Mouse (Mus musculus) erythroblast, embryonic 14.5 days (primary cell): ENCODE measurements at regions not wholly inside any gene's neighbourhood (a gene's known extent, or its start where the extent isn't known, plus 50 kb on each side); places are given as distances from the start of the nearest gene placed in this dataset.

Source experiments
- H3K27me3 ChIP-seq: 2 replicates; pipeline ENCODE4 v1.6.1; 2012; ENCODE audit warnings: inconsistent platforms; ENCODE audit not compliant: control insufficient read depth
- H3K36me3 ChIP-seq: 2 replicates; pipeline ENCODE4 v1.6.1; 2012; ENCODE audit warnings: mild to moderate bottlenecking, inconsistent platforms; ENCODE audit not compliant: control insufficient read depth
- H3K4me1 ChIP-seq: 2 replicates; pipeline ENCODE4 v1.6.1; 2012; ENCODE audit warnings: inconsistent platforms; ENCODE audit not compliant: control insufficient read depth
- H3K4me3 ChIP-seq: replicated peaks from 2 replicates; pipeline ENCODE3; 2012; ENCODE audit warnings: moderate library complexity, mild to moderate bottlenecking, inconsistent platforms
- H3K9me3 ChIP-seq: 2 replicates; pipeline ENCODE4 v1.6.1; 2012; ENCODE audit warnings: low read length, inconsistent platforms, mixed read lengths; ENCODE audit not compliant: control insufficient read depth
- GATA1 ChIP-seq: IDR thresholded peaks from 2 replicates; pipeline ENCODE4 v1.6.1; 2012; ENCODE audit warnings: low read length, inconsistent platforms, mixed read lengths
- TAL1 ChIP-seq: IDR thresholded peaks from 3 replicates; pipeline ENCODE4 v1.6.1; 2012; ENCODE audit warnings: low read length, inconsistent platforms, mixed read lengths

GRCm38 (mm10) chr10:12175141-12175540 is 694.0 kb downstream of the Utrn start:
- no peaks in the 10 kb centered on the region for H3K4me1 ChIP-seq
- TF ChIP-seq TAL1 (no peak), GATA1 (no peak)

GRCm38 (mm10) chr10:12177482-12177881 is 691.7 kb downstream of the Utrn start:
- TF ChIP-seq TAL1: no peak
- no peak for TF ChIP-seq GATA1
- Histone ChIP-seq H3K9me3 (no peaks in the 10 kb centered on the region), H3K4me1 (no peaks in the 10 kb centered on the region), H3K36me3 (no peaks in the 10 kb centered on the region), H3K4me3 (no peak overlapping the region), H3K27me3 (no peaks in the 10 kb centered on the region)

More at GRCm38 (mm10) chr10:12175141-12175540, 694.0 kb downstream of the Utrn start:
- Histone ChIP-seq H3K4me3 (no peak overlapping the region), H3K36me3 (no peaks in the 10 kb centered on the region), H3K9me3 (no peaks in the 10 kb centered on the region), H3K27me3 (no peaks in the 10 kb centered on the region)

- TF ChIP-seq GATA1: no peak
- no peak for TF ChIP-seq TAL1
- H3K4me3 ChIP-seq: no peak overlapping the region
- no peaks in the 10 kb centered on the region for H3K36me3 ChIP-seq
Measured at GRCm38 (mm10) chr10:12180965-12181364, 688.2 kb downstream of the Utrn start.

GRCm38 (mm10) chr10:12186918-12187639 is 682.1 kb downstream of the Utrn start:
- TF ChIP-seq TAL1: no peak
- TF ChIP-seq GATA1: no peak
- Histone ChIP-seq H3K4me3 (no peak overlapping the region), H3K36me3 (no peaks in the 10 kb centered on the region), H3K4me1 (no peaks in the 10 kb centered on the region), H3K27me3 (no peaks in the 10 kb centered on the region), H3K9me3 (no peaks in the 10 kb centered on the region)

More at GRCm38 (mm10) chr10:12180965-12181364, 688.2 kb downstream of the Utrn start:
- H3K4me1 ChIP-seq: no peaks in the 10 kb centered on the region
- no peaks in the 10 kb centered on the region for H3K27me3 ChIP-seq
- no peaks in the 10 kb centered on the region for H3K9me3 ChIP-seq

- TF ChIP-seq TAL1 (no peak), GATA1 (no peak)
- Histone ChIP-seq H3K9me3 (no peaks in the 10 kb centered on the region), H3K27me3 (no peaks in the 10 kb centered on the region), H3K36me3 (no peaks in the 10 kb centered on the region), H3K4me3 (no peak overlapping the region), H3K4me1 (no peaks in the 10 kb centered on the region)
Measured at GRCm38 (mm10) chr10:12187669-12188342, 681.4 kb downstream of the Utrn start.

GRCm38 (mm10) chr10:12190435-12190834 is 678.7 kb downstream of the Utrn start:
- no peaks in the 10 kb centered on the region for H3K36me3 ChIP-seq
- H3K4me1 ChIP-seq: no peaks in the 10 kb centered on the region
- no peaks in the 10 kb centered on the region for H3K9me3 ChIP-seq
- no peaks in the 10 kb centered on the region for H3K27me3 ChIP-seq
- no peak overlapping the region for H3K4me3 ChIP-seq
- TF ChIP-seq GATA1 (no peak), TAL1 (no peak)

GRCm38 (mm10) chr10:12207301-12207700 is 661.9 kb downstream of the Utrn start:
- Histone ChIP-seq H3K4me3 (no peak overlapping the region), H3K9me3 (no peaks in the 10 kb centered on the region), H3K36me3 (no peaks in the 10 kb centered on the region), H3K27me3 (no peaks in the 10 kb centered on the region), H3K4me1 (no peaks in the 10 kb centered on the region)
- no peak for TF ChIP-seq TAL1
- TF ChIP-seq GATA1: no peak

- Histone ChIP-seq H3K36me3 (no peaks in the 10 kb centered on the region), H3K4me3 (no peak overlapping the region), H3K4me1 (no peaks in the 10 kb centered on the region), H3K9me3 (no peaks in the 10 kb centered on the region), H3K27me3 (no peaks in the 10 kb centered on the region)
- no peak for TF ChIP-seq GATA1
- TF ChIP-seq TAL1: no peak
Measured at GRCm38 (mm10) chr10:12210181-12210580, 659.0 kb downstream of the Utrn start.

- H3K27me3 ChIP-seq: no peaks in the 10 kb centered on the region
- no peaks in the 10 kb centered on the region for H3K36me3 ChIP-seq
- H3K4me1 ChIP-seq: no peaks in the 10 kb centered on the region
- H3K9me3 ChIP-seq: no peaks in the 10 kb centered on the region
- no peak overlapping the region for H3K4me3 ChIP-seq
- TF ChIP-seq TAL1 (no peak), GATA1 (no peak)
Measured at GRCm38 (mm10) chr10:12218879-12219278, 650.3 kb downstream of the Utrn start.

GRCm38 (mm10) chr10:12234141-12234540 is 635.0 kb downstream of the Utrn start:
- Histone ChIP-seq H3K4me1 (no peaks in the 10 kb centered on the region), H3K36me3 (no peaks in the 10 kb centered on the region), H3K9me3 (no peaks in the 10 kb centered on the region), H3K4me3 (no peak overlapping the region), H3K27me3 (no peaks in the 10 kb centered on the region)
- TF ChIP-seq GATA1 (no peak), TAL1 (no peak)
